Mouse (Mus musculus) hindbrain, embryonic 11.5 days (tissue): ENCODE results near the gene Cyp2s1. TPM values are rescaled to one million over a fixed set of nuclear protein-coding genes. Genes with fewer than 3 reads are reported as not detected.
A peak's percentile ranks its signal among the peaks of the same experiment; 100 is the strongest.

Experiments
- ATAC-seq: fragments of 200-750 bp; cut with Nextera tagmentation; 2 replicates; pipeline ENCODE4 v1.8.0; 2017; ENCODE audit warnings: mild to moderate bottlenecking, moderate TSS enrichment, moderate library complexity; ENCODE audit not compliant: low FRiP score
- DNase-seq: peaks from one replicate; pipeline ENCODE4 v3.0.0-alpha.2; 2015; ENCODE audit warnings: low spot score
- H3K27ac ChIP-seq: fragments of 300-500 bp; sonication (generic); 2 replicates; pipeline ENCODE4 v1.5.1; 2014; ENCODE audit warnings: mild to moderate bottlenecking, low read depth, low read length
- H3K27me3 ChIP-seq: fragments of 300-500 bp; sonication (generic); 2 replicates; pipeline ENCODE4 v1.6.1; 2014; ENCODE audit warnings: mild to moderate bottlenecking, low read length, moderate library complexity, mixed read lengths; ENCODE audit not compliant: control insufficient read depth, insufficient read depth
- H3K36me3 ChIP-seq: fragments of 300-500 bp; sonication (generic); 2 replicates; pipeline ENCODE4 v1.6.1; 2014; ENCODE audit warnings: mild to moderate bottlenecking, low read length, moderate library complexity, mixed read lengths; ENCODE audit not compliant: control insufficient read depth, insufficient read depth
- H3K4me1 ChIP-seq: fragments of 300-500 bp; sonication (generic); replicated peaks from 2 replicates; pipeline ENCODE4 v1.6.1; 2014; ENCODE audit warnings: low read length, mixed read lengths; ENCODE audit not compliant: control insufficient read depth, insufficient read depth
- H3K4me2 ChIP-seq: fragments of 300-500 bp; sonication (generic); replicated peaks from 2 replicates; pipeline ENCODE4 v1.6.1; 2014; ENCODE audit warnings: mild to moderate bottlenecking, low read depth, low read length
- H3K4me3 ChIP-seq: fragments of 300-500 bp; sonication (generic); 2 replicates; pipeline ENCODE4 v1.5.1; 2014; ENCODE audit warnings: low read depth, low read length
- H3K9ac ChIP-seq: fragments of 300-500 bp; sonication (generic); 2 replicates; pipeline ENCODE4 v1.6.1; 2014; ENCODE audit warnings: low read depth, low read length
- H3K9me3 ChIP-seq: fragments of 300-500 bp; sonication (generic); 2 replicates; pipeline ENCODE4 v1.6.1; 2016; ENCODE audit warnings: low read length; ENCODE audit not compliant: control insufficient read depth
- WGBS: fragments of 180-500 bp; shearing (Covaris S2); extraction: QIAGEN DNeasy Blood & Tissue Kit; methylation state at CpG from one replicate; pipeline ENCODE4 v1.1.7; 2014; 5-methylcytosine and 5-hydroxymethylcytosine counted together
- polyA plus RNA-seq: library from polyadenylated mRNA; unstranded; fragments of >200 nt; fragmentation: Nextera tagmentation; extraction: Ambion mirVana; gene quantifications from 2 replicates; pipeline ENCODE4 v1.2.1, GENCODE M21; 2014

The Cyp2s1 gene
- polyA plus RNA-seq: 0.69 and 0.95 TPM in 2 replicates

GRCm38 (mm10) chr7:25816241-25816919 lies at the start of gene Cyp2s1:
Cyp2s1 (minus strand) TSS chr7:25816913.
- 1% methylated on average over 40 of the region's 40 CpGs for WGBS
- ATAC-seq: peak; percentile 35
- H3K9me3 ChIP-seq: no peaks in the 10 kb centered on the region
- H3K4me1 ChIP-seq: no peaks in the 10 kb centered on the region; the same call in 1 of the 2 replicates
- DNase-seq: peak; percentile 51
- H3K36me3 ChIP-seq: no peaks in the 10 kb centered on the region
- H3K27ac ChIP-seq: no peak within 1 kb of the TSS
- H3K4me2 ChIP-seq: peak within 1 kb of the TSS; percentile 80
- peak within 1 kb of the TSS; percentile 57 for H3K9ac ChIP-seq
- H3K27me3 ChIP-seq: peaks cover 13% of the 10 kb centered on the region; the same call in 1 of the 2 replicates
- peak within 1 kb of the TSS; percentile 38 for H3K4me3 ChIP-seq

DNA sequence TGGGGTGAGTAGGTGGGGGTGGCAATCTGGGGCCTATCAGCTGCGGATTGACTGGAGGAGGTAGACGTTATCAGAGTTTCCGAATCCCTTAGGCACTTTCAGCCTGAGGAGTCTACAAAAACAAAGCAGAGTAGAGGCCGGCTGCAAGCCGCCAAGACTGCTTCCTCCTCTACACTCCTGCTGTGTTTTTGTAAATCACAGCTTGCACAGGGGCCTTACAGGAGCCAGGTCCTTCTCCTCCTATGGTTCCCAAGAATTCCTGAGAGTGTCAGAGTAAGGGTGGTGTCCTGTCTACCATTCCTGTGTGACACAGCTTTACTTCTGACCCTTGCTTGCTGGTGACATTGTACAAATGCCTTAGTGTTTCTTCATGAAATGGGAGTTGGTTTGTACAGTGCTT lies 48.1 kb upstream of the Cyp2s1 start:
- 32% methylated on average over 5 of the region's 5 CpGs for WGBS
- H3K4me2 ChIP-seq: no peak overlapping the region

GRCm38 (mm10) chr7:25863756-25864155 lies 47.0 kb upstream of the Cyp2s1 start:
- H3K27me3 ChIP-seq: no peaks in the 10 kb centered on the region
- no peak for DNase-seq
- 93% methylated on average over 3 of the region's 3 CpGs for WGBS
- H3K4me1 ChIP-seq: no peaks in the 10 kb centered on the region
- no peaks in the 10 kb centered on the region for H3K36me3 ChIP-seq
- no peak overlapping the region for H3K4me2 ChIP-seq
- no peaks in the 10 kb centered on the region for H3K9me3 ChIP-seq
- no peak overlapping the region for H3K9ac ChIP-seq
- no peak for ATAC-seq
- H3K4me3 ChIP-seq: no peak overlapping the region
- no peak overlapping the region for H3K27ac ChIP-seq

More for the DNA sequence above, 48.1 kb upstream of the Cyp2s1 start:
- Histone ChIP-seq H3K4me3 (no peak overlapping the region), H3K9ac (no peak overlapping the region), H3K27ac (no peak overlapping the region), H3K36me3 (no peaks in the 10 kb centered on the region), H3K4me1 (no peaks in the 10 kb centered on the region), H3K9me3 (no peaks in the 10 kb centered on the region), H3K27me3 (no peaks in the 10 kb centered on the region)
- DNase-seq (no peak), ATAC-seq (no peak)

DNA sequence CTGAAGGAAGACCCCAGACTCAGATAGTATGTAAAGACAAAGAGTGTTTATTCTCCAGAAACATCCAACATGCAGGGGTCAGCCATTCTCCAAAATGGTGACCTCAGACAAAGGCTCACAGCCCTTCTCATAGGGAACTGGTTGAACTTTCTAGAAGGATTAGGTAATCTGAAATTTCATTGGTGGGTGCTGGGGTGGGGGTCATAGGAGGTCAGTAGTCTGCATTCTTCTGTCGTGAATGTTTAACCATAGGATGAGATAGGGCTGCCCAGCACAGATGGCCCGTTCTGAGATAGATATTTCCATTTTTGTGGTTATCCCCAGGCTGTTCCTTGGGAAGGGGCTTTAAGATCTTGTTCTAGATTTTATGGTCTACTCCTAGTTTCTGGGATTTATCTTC lies 45.7 kb upstream of the Cyp2s1 start:
- Histone ChIP-seq H3K4me1 (no peaks in the 10 kb centered on the region), H3K27me3 (no peaks in the 10 kb centered on the region), H3K4me3 (no peak overlapping the region), H3K4me2 (no peak overlapping the region), H3K9me3 (no peaks in the 10 kb centered on the region), H3K36me3 (no peaks in the 10 kb centered on the region), H3K27ac (no peak overlapping the region), H3K9ac (no peak overlapping the region)
- ATAC-seq (no peak), DNase-seq (no peak)
- WGBS: 77% methylated on average over 2 of the region's 2 CpGs

- Histone ChIP-seq H3K27ac (no peak overlapping the region), H3K4me3 (0 out of 2 replicates have a peak overlapping the region, but pooled peaks have one; percentile 8), H3K4me2 (peak overlapping the region; percentile 31), H3K9ac (no peak overlapping the region), H3K36me3 (no peaks in the 10 kb centered on the region), H3K27me3 (no peaks in the 10 kb centered on the region), H3K4me1 (no peaks in the 10 kb centered on the region), H3K9me3 (no peaks in the 10 kb centered on the region)
- WGBS: 16% methylated on average over 9 of the region's 9 CpGs
- peak; percentile 49 for DNase-seq
- ATAC-seq: peak; percentile 59
Measured at GRCm38 (mm10) chr7:25859962-25860870, 43.5 kb upstream of the Cyp2s1 start.

GRCm38 (mm10) chr7:25855082-25855481 lies 38.4 kb upstream of the Cyp2s1 start:
- Histone ChIP-seq H3K9me3 (no peaks in the 10 kb centered on the region), H3K27me3 (no peaks in the 10 kb centered on the region), H3K27ac (no peak overlapping the region), H3K4me1 (no peaks in the 10 kb centered on the region), H3K4me2 (no peak overlapping the region), H3K36me3 (no peaks in the 10 kb centered on the region), H3K4me3 (no peak overlapping the region), H3K9ac (no peak overlapping the region)
- 33% methylated on average over 8 of the region's 8 CpGs for WGBS
- ATAC-seq (no peak), DNase-seq (peak; percentile 63)

GRCm38 (mm10) chr7:25848444-25848812 lies 31.7 kb upstream of the Cyp2s1 start:
- DNase-seq (no peak), ATAC-seq (no peak)
- Histone ChIP-seq H3K36me3 (no peaks in the 10 kb centered on the region), H3K27me3 (no peaks in the 10 kb centered on the region), H3K27ac (no peak overlapping the region), H3K9me3 (no peaks in the 10 kb centered on the region), H3K4me1 (no peaks in the 10 kb centered on the region), H3K9ac (peak overlapping the region; percentile 29; the same call in 1 of the 2 replicates), H3K4me3 (peak overlapping the region; percentile 35), H3K4me2 (peak overlapping the region; percentile 40)
- 28% methylated on average over 11 of the region's 11 CpGs for WGBS

DNA sequence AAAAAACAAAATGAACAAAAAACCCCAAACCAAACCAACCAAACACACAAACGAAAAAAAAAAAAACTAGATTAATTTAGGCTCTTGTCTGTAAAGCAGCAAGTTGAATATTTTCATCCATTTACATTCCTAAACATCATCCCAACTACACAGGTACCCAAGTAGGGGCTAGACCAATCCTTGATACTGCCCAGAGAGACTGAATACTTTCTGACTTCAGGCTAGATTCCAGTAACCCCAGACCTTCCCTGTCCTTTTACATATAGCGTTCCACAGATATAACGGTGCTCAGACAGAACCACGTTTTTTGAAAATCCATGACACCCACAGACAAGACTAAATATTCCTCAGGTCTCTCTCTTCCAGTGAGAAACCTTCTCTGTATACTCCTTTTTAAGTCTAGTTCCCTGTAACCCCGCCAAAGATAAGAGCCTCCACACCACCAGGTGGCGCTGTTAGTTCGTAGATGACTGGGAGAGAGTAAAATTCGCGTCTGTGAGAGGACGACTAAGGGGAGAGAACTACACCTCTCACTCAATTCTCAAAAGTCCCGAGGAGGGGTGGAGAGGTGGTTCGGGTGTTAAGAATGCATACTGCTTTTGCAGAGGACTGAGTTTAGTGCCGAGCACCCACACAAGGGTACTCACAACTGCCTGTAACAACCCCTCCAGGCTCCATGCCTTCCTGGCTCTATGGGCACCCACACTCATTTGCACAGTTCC lies 31.2 kb upstream of the Cyp2s1 start:
- DNase-seq: peak; percentile 95
- Histone ChIP-seq H3K27me3 (no peaks in the 10 kb centered on the region), H3K4me1 (no peaks in the 10 kb centered on the region), H3K4me3 (peak overlapping the region; percentile 35), H3K4me2 (peak overlapping the region; percentile 40), H3K9ac (peak overlapping the region; percentile 29; the same call in 1 of the 2 replicates), H3K9me3 (no peaks in the 10 kb centered on the region), H3K27ac (no peak overlapping the region), H3K36me3 (no peaks in the 10 kb centered on the region)
- 11% methylated on average over 13 of the region's 13 CpGs for WGBS
- ATAC-seq: peak; percentile 43
